Mouse (Mus musculus): ENCODE data around the gene AA467197.

- TF ChIP-seq MAFK (IDR thresholded peaks at IDR 0.05; ENCODE audit: insufficient replicate concordance, low read length): no peak
- TF ChIP-seq EP300 (IDR thresholded peaks at IDR 0.05; ENCODE audit: low read length): no peak
- no peak for TF ChIP-seq POLR2A (IDR thresholded peaks at IDR 0.05; ENCODE audit: low read depth, low read length)
- TF ChIP-seq RCOR1 (conservative IDR thresholded peaks at IDR 0.05; ENCODE audit: low read depth, low read length): no peak
- TF ChIP-seq MAX (IDR thresholded peaks at IDR 0.05; ENCODE audit: low read length): no peak
- TF ChIP-seq CTCF (conservative IDR thresholded peaks at IDR 0.05 in 1 of 2, IDR thresholded peaks at IDR 0.05 in 1 of 2; ENCODE audit: low read depth in 2 of 2, low read length in 2 of 2): no peak
These were observed 48.8 kb upstream of the AA467197 start for GRCm38 (mm10) chr2:122587861-122588519.
